Mouse (Mus musculus) kidney, postnatal 0 days (tissue): ENCODE data around the gene Cmtm8. TPM values are rescaled to one million over a fixed set of nuclear protein-coding genes. Genes with fewer than 3 reads are reported as not detected.

ENCODE experiments used
- ATAC-seq: fragments of 200-750 bp; cut with Nextera tagmentation; replicated peaks from 2 replicates; pipeline ENCODE4 v1.8.0; 2017; ENCODE audit warnings: low read depth, moderate number of reproducible peaks, moderate TSS enrichment, moderate library complexity; ENCODE audit not compliant: low FRiP score
- DNase-seq: peaks from one replicate; pipeline ENCODE4 v3.0.0-alpha.2; 2016; ENCODE audit warnings: low spot score
- H3K27ac ChIP-seq: fragments of 300-500 bp; sonication (generic); 2 replicates; pipeline ENCODE4 v1.5.1; 2014; ENCODE audit warnings: mild to moderate bottlenecking
- H3K27me3 ChIP-seq: fragments of 300-500 bp; sonication (generic); 2 replicates; pipeline ENCODE4 v1.6.1; 2014; ENCODE audit warnings: low read length, mixed read lengths; ENCODE audit not compliant: insufficient read depth
- H3K36me3 ChIP-seq: fragments of 300-500 bp; sonication (generic); 2 replicates; pipeline ENCODE4 v1.6.1; 2014; ENCODE audit warnings: low read length, mixed read lengths; ENCODE audit not compliant: insufficient read depth
- H3K4me1 ChIP-seq: fragments of 300-500 bp; sonication (generic); replicated peaks from 2 replicates; pipeline ENCODE4 v1.6.1; 2014; ENCODE audit warnings: antibody characterized with exemption, low read length, mixed read lengths; ENCODE audit not compliant: insufficient read depth
- H3K4me2 ChIP-seq: fragments of 300-500 bp; sonication (generic); 2 replicates; pipeline ENCODE4 v1.6.1; 2014; ENCODE audit warnings: mild to moderate bottlenecking, low read length, moderate library complexity, mixed read lengths
- H3K4me3 ChIP-seq: fragments of 300-500 bp; sonication (generic); replicated peaks from 2 replicates; pipeline ENCODE4 v1.5.1; 2014; ENCODE audit warnings: low read depth, low read length
- H3K9ac ChIP-seq: fragments of 300-500 bp; sonication (generic); 2 replicates; pipeline ENCODE4 v1.6.1; 2014; ENCODE audit warnings: low read depth, low read length
- H3K9me3 ChIP-seq: fragments of 300-500 bp; sonication (generic); replicated peaks from 2 replicates; pipeline ENCODE4 v1.6.1; 2016; ENCODE audit warnings: low read length, inconsistent platforms, mixed read lengths
- CTCF ChIP-seq: IDR thresholded peaks from 2 replicates; pipeline ENCODE4 v1.5.1; 2016; ENCODE audit warnings: antibody characterized with exemption, low read depth, mild to moderate bottlenecking, moderate library complexity
- WGBS: fragments of 180-500 bp; shearing (Covaris S2); extraction: QIAGEN DNeasy Blood & Tissue Kit; methylation state at CpG from one replicate; pipeline ENCODE4 v1.1.7; 2014; 5-methylcytosine and 5-hydroxymethylcytosine counted together
- polyA plus RNA-seq: library from polyadenylated mRNA; unstranded; fragments of >200 nt; fragmentation: Nextera tagmentation; extraction: Ambion mirVana; gene quantifications from 2 replicates; pipeline ENCODE4 v1.2.1, GENCODE M21; 2015

Gene Cmtm8
- polyA plus RNA-seq, 1 experiment from 2014 or later: 54.6 TPM

GRCm38 (mm10) chr9:114770224-114770623, 73.7 kb downstream of the Cmtm8 start:
- Histone ChIP-seq H3K9me3 (no peaks in the 10 kb centered on the region), H3K4me3 (no peak overlapping the region), H3K4me1 (peaks cover 13% of the 10 kb centered on the region), H3K4me2 (no peak overlapping the region), H3K27me3 (no peaks in the 10 kb centered on the region), H3K27ac (no peak overlapping the region), H3K9ac (no peak overlapping the region), H3K36me3 (0 out of 2 replicates have a peak, but pooled peaks cover 6% of the 10 kb centered on the region)
- 91% methylated on average over 4 of the region's 4 CpGs for WGBS
- ATAC-seq (no peak), DNase-seq (no peak)
- TF ChIP-seq CTCF: no peak

GRCm38 (mm10) chr9:114768066-114768465, 75.9 kb downstream of the Cmtm8 start:
- Histone ChIP-seq H3K4me1 (peaks cover 7% of the 10 kb centered on the region), H3K4me3 (no peak overlapping the region), H3K27ac (peak overlapping the region; percentile 78), H3K4me2 (no peak overlapping the region), H3K9me3 (no peaks in the 10 kb centered on the region), H3K27me3 (no peaks in the 10 kb centered on the region), H3K9ac (no peak overlapping the region), H3K36me3 (0 out of 2 replicates have a peak, but pooled peaks cover 6% of the 10 kb centered on the region)
- no peak for ATAC-seq
- DNase-seq: no peak
- no peak for TF ChIP-seq CTCF
- WGBS: 32% methylated on average over 10 of the region's 10 CpGs

- Histone ChIP-seq H3K27ac (peak overlapping the region; percentile 78), H3K9ac (no peak overlapping the region), H3K4me3 (no peak overlapping the region), H3K4me2 (no peak overlapping the region), H3K27me3 (no peaks in the 10 kb centered on the region), H3K4me1 (peaks cover 7% of the 10 kb centered on the region), H3K36me3 (0 out of 2 replicates have a peak, but pooled peaks cover 8% of the 10 kb centered on the region), H3K9me3 (no peaks in the 10 kb centered on the region)
- peak; percentile 69 for DNase-seq
- peak; percentile 71 for ATAC-seq
- TF ChIP-seq CTCF: no peak
- 37% methylated on average over 2 of the region's 2 CpGs for WGBS
Measured at GRCm38 (mm10) chr9:114767507-114767906, 76.4 kb downstream of the Cmtm8 start.

DNA sequence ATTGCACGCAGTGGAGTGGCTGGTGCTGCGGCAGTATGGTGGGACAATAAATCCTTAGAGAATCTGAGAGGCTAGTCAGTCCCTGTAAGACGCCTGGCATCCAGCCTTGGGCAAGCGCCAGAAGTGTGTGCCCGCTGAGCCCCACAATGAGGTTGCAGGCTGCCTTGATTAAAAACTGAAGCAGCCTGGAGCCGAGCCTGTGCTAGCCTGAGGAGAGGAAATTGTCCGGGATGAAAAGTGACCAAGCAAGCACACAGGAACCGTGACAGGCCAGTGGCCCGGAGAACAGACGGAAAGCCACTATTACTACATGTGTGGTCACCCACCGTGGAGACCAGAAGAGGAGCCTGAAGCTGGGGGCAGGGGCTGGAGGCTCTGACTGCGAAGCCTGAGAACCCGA, 76.9 kb downstream of the Cmtm8 start:
- Histone ChIP-seq H3K4me1 (peaks cover 7% of the 10 kb centered on the region), H3K9ac (no peak overlapping the region), H3K4me3 (no peak overlapping the region), H3K27ac (peak overlapping the region; percentile 78), H3K9me3 (no peaks in the 10 kb centered on the region), H3K27me3 (no peaks in the 10 kb centered on the region), H3K4me2 (no peak overlapping the region), H3K36me3 (0 out of 2 replicates have a peak, but pooled peaks cover 5% of the 10 kb centered on the region)
- 37% methylated on average over 13 of the region's 13 CpGs for WGBS
- no peak for TF ChIP-seq CTCF
- peak; percentile 75 for ATAC-seq
- DNase-seq: peak; percentile 77

GRCm38 (mm10) chr9:114763341-114763740, 80.6 kb downstream of the Cmtm8 start:
- no peaks in the 10 kb centered on the region for H3K27me3 ChIP-seq
- DNase-seq (peak; percentile 62), ATAC-seq (no peak)
- H3K4me3 ChIP-seq: no peak overlapping the region
- WGBS: 62% methylated on average over 13 of the region's 13 CpGs
- H3K4me2 ChIP-seq: no peak overlapping the region
- H3K27ac ChIP-seq: no peak overlapping the region
- peak; percentile 69 for TF ChIP-seq CTCF
- no peaks in the 10 kb centered on the region for H3K9me3 ChIP-seq
- no peak overlapping the region for H3K9ac ChIP-seq
- H3K4me1 ChIP-seq: peaks cover 7% of the 10 kb centered on the region
- H3K36me3 ChIP-seq: peaks cover 15% of the 10 kb centered on the region; the same call in 1 of the 2 replicates

DNA sequence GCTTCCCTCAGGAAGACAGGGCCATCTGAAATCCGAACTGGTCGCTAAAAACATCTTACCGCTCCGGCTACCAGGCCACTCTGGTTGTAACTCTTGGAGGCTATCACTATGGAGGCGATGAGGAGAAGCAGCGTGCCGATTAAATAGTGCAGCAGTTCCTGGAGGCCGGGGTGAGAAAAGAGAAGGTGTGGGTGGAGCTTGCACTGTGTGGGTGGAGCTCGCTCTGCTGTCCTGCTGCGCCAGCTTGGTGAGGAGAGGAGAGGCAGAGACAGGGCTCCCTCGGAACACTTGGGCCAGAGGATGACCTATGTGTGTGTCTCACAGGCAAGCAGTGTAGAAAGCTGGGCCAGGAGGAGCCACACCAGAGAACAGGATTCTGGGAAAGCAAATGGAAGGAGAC, 82.1 kb downstream of the Cmtm8 start:
- Histone ChIP-seq H3K9ac (no peak overlapping the region), H3K9me3 (no peaks in the 10 kb centered on the region), H3K36me3 (peaks cover 18% of the 10 kb centered on the region; the same call in 1 of the 2 replicates), H3K27ac (no peak overlapping the region), H3K4me3 (no peak overlapping the region), H3K4me2 (no peak overlapping the region), H3K4me1 (no peaks in the 10 kb centered on the region), H3K27me3 (no peaks in the 10 kb centered on the region)
- no peak for DNase-seq
- whole genome bisulfite sequencing: 62% methylated on average over 11 of the region's 11 CpGs
- no peak for TF ChIP-seq CTCF
- no peak for ATAC-seq

DNA sequence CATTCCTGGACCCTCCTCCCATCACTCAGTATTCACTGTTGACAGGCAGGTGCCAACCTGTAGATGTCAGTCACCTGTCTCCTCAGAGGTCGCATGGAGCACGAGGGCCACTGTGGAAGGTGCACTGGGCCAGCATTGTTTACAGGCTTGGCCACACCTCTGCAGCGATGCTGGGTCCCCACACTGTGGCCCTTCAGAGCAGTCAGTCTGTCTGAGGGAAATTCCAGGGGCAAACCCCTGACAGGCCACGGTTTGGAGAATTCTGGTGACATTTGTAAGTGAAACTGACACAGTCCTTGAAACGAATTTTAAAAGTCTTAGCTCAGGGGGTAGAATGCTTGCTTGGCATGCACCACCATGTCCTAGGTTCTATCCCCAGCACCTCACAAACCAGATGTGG, 83.6 kb downstream of the Cmtm8 start:
- WGBS: 81% methylated on average over 5 of the region's 5 CpGs
- Histone ChIP-seq H3K4me2 (no peak overlapping the region), H3K27me3 (no peaks in the 10 kb centered on the region), H3K4me3 (no peak overlapping the region), H3K27ac (no peak overlapping the region), H3K4me1 (no peaks in the 10 kb centered on the region), H3K9me3 (no peaks in the 10 kb centered on the region), H3K36me3 (peaks cover 24% of the 10 kb centered on the region; the same call in 1 of the 2 replicates), H3K9ac (no peak overlapping the region)
- no peak for ATAC-seq
- TF ChIP-seq CTCF: no peak
- DNase-seq: no peak
